Mouse (Mus musculus) stomach, embryonic 14.5 days (tissue): ENCODE results near the gene Tldc2. TPM values are rescaled to one million over a fixed set of nuclear protein-coding genes. Genes with fewer than 3 reads are reported as not detected.
A peak's percentile ranks its signal among the peaks of the same experiment; 100 is the strongest.

Source experiments
- ATAC-seq: fragments of 200-750 bp; cut with Nextera tagmentation; 2 replicates; pipeline ENCODE4 v1.8.0; 2017; ENCODE audit warnings: low read depth, moderate TSS enrichment; ENCODE audit not compliant: insufficient number of reproducible peaks, insufficient read depth, low FRiP score
- H3K27ac ChIP-seq: fragments of 300-500 bp; sonication (generic); 2 replicates; pipeline ENCODE4 v1.5.1; 2014; ENCODE audit warnings: mild to moderate bottlenecking, low read length, moderate library complexity, mixed read lengths
- H3K27me3 ChIP-seq: fragments of 300-500 bp; sonication (generic); 2 replicates; pipeline ENCODE4 v1.6.1; 2014; ENCODE audit warnings: low read length, control low read depth, mixed read lengths; ENCODE audit not compliant: control insufficient read depth, insufficient read depth
- H3K36me3 ChIP-seq: fragments of 300-500 bp; sonication (generic); 2 replicates; pipeline ENCODE4 v1.6.1; 2014; ENCODE audit warnings: mild to moderate bottlenecking, control low read depth, low read length, moderate library complexity, mixed read lengths; ENCODE audit not compliant: control insufficient read depth, insufficient read depth
- H3K4me1 ChIP-seq: fragments of 300-500 bp; sonication (generic); 2 replicates; pipeline ENCODE4 v1.6.1; 2014; ENCODE audit warnings: low read length, control low read depth, mixed read lengths; ENCODE audit not compliant: control insufficient read depth, insufficient read depth
- H3K4me2 ChIP-seq: fragments of 300-500 bp; sonication (generic); replicated peaks from 2 replicates; pipeline ENCODE4 v1.6.1; 2014; ENCODE audit warnings: low read depth, low read length, control low read depth
- H3K4me3 ChIP-seq: fragments of 300-500 bp; sonication (generic); 2 replicates; pipeline ENCODE4 v1.5.1; 2014; ENCODE audit warnings: low read depth, low read length, control low read depth
- H3K9ac ChIP-seq: fragments of 300-500 bp; sonication (generic); replicated peaks from 2 replicates; pipeline ENCODE4 v1.6.1; 2014; ENCODE audit warnings: low read depth, mild to moderate bottlenecking, control low read depth, low read length, moderate library complexity, mixed read lengths
- H3K9me3 ChIP-seq: fragments of 300-500 bp; sonication (generic); 2 replicates; pipeline ENCODE4 v1.6.1; 2016; ENCODE audit warnings: low read depth, low read length, control low read depth; ENCODE audit not compliant: control insufficient read depth
- WGBS: fragments of 180-500 bp; shearing (Covaris S2); extraction: QIAGEN DNeasy Blood & Tissue Kit; methylation state at CpG from one replicate; pipeline ENCODE4 v1.1.7; 2014; 5-methylcytosine and 5-hydroxymethylcytosine counted together
- polyA plus RNA-seq: library from polyadenylated mRNA; unstranded; fragments of >200 nt; fragmentation: Nextera tagmentation; extraction: Ambion mirVana; gene quantifications from 2 replicates; pipeline ENCODE4 v1.2.1, GENCODE M21; 2014

Tldc2 gene
- polyA plus RNA-seq, 1 experiment from 2014 or later: not detected

- ATAC-seq: 0 out of 2 replicates have a peak, but pooled peaks have one; percentile 38
- WGBS: 88% methylated on average over 7 of the region's 7 CpGs
- Histone ChIP-seq H3K9me3 (no peaks in the 10 kb centered on the region), H3K4me2 (no peak overlapping the region), H3K27me3 (no peaks in the 10 kb centered on the region), H3K4me1 (no peaks in the 10 kb centered on the region; the same call in 1 of the 2 replicates), H3K36me3 (no peaks in the 10 kb centered on the region), H3K9ac (no peak overlapping the region), H3K27ac (no peak overlapping the region), H3K4me3 (no peak overlapping the region)
These were observed 1.8 kb upstream of the Tldc2 start for GRCm38 (mm10) chr2:157084831-157085585.

GRCm38 (mm10) chr2:157087536-157088317 is 872 bp downstream of the Tldc2 start:
- no peaks in the 10 kb centered on the region for H3K9me3 ChIP-seq
- H3K27ac ChIP-seq: no peak overlapping the region
- WGBS: 79% methylated on average over 14 of the region's 14 CpGs
- no peak overlapping the region for H3K9ac ChIP-seq
- no peak overlapping the region for H3K4me3 ChIP-seq
- ATAC-seq: no peak
- peaks cover 3% of the 10 kb centered on the region; the same call in 1 of the 2 replicates for H3K4me1 ChIP-seq
- H3K27me3 ChIP-seq: no peaks in the 10 kb centered on the region
- no peaks in the 10 kb centered on the region for H3K36me3 ChIP-seq
- no peak overlapping the region for H3K4me2 ChIP-seq

- 38% methylated on average over 8 of the region's 8 CpGs for WGBS
- Histone ChIP-seq H3K36me3 (no peaks in the 10 kb centered on the region), H3K27ac (no peak overlapping the region), H3K9me3 (no peaks in the 10 kb centered on the region), H3K4me3 (no peak overlapping the region), H3K4me1 (peaks cover 3% of the 10 kb centered on the region; the same call in 1 of the 2 replicates), H3K4me2 (no peak overlapping the region), H3K27me3 (no peaks in the 10 kb centered on the region), H3K9ac (no peak overlapping the region)
- ATAC-seq: 0 out of 2 replicates have a peak, but pooled peaks have one; percentile 23
These were observed 5.2 kb downstream of the Tldc2 start for GRCm38 (mm10) chr2:157092024-157092423.

- WGBS: 68% methylated on average over 9 of the region's 9 CpGs
- no peak for ATAC-seq
- peaks cover 4% of the 10 kb centered on the region for H3K36me3 ChIP-seq
- H3K9me3 ChIP-seq: no peaks in the 10 kb centered on the region
- no peak overlapping the region for H3K27ac ChIP-seq
- H3K4me3 ChIP-seq: no peak overlapping the region
- no peaks in the 10 kb centered on the region for H3K27me3 ChIP-seq
- no peak overlapping the region for H3K4me2 ChIP-seq
- peaks cover 3% of the 10 kb centered on the region; the same call in 1 of the 2 replicates for H3K4me1 ChIP-seq
- no peak overlapping the region for H3K9ac ChIP-seq
These were observed 8.3 kb downstream of the Tldc2 start for GRCm38 (mm10) chr2:157095005-157095755.

- Histone ChIP-seq H3K4me3 (no peak overlapping the region), H3K36me3 (peaks cover 21% of the 10 kb centered on the region), H3K9ac (no peak overlapping the region), H3K4me2 (no peak overlapping the region), H3K9me3 (no peaks in the 10 kb centered on the region), H3K4me1 (no peaks in the 10 kb centered on the region), H3K27me3 (no peaks in the 10 kb centered on the region), H3K27ac (no peak overlapping the region)
- WGBS: 62% methylated on average over 12 of the region's 12 CpGs
- no peak for ATAC-seq
These were observed 12.9 kb downstream of the Tldc2 start for GRCm38 (mm10) chr2:157099532-157100318.

GRCm38 (mm10) chr2:157100319-157100605 is 13.4 kb downstream of the Tldc2 start:
- H3K4me1 ChIP-seq: no peaks in the 10 kb centered on the region
- H3K9ac ChIP-seq: no peak overlapping the region
- H3K27ac ChIP-seq: no peak overlapping the region
- no peak overlapping the region for H3K4me3 ChIP-seq
- no peak overlapping the region for H3K4me2 ChIP-seq
- ATAC-seq: no peak
- H3K36me3 ChIP-seq: peaks cover 25% of the 10 kb centered on the region
- 80% methylated on average over 12 of the region's 12 CpGs for WGBS
- no peaks in the 10 kb centered on the region for H3K9me3 ChIP-seq
- no peaks in the 10 kb centered on the region for H3K27me3 ChIP-seq

GRCm38 (mm10) chr2:157101650-157102049 is 14.8 kb downstream of the Tldc2 start:
- Histone ChIP-seq H3K27ac (no peak overlapping the region), H3K4me2 (no peak overlapping the region), H3K27me3 (no peaks in the 10 kb centered on the region), H3K9me3 (no peaks in the 10 kb centered on the region), H3K9ac (no peak overlapping the region), H3K36me3 (peaks cover 25% of the 10 kb centered on the region), H3K4me3 (no peak overlapping the region), H3K4me1 (no peaks in the 10 kb centered on the region)
- 92% methylated on average over 9 of the region's 9 CpGs for WGBS
- ATAC-seq: no peak

GRCm38 (mm10) chr2:157102256-157102655 is 15.4 kb downstream of the Tldc2 start:
- ATAC-seq: no peak
- WGBS: 60% methylated on average over 2 of the region's 2 CpGs
- H3K27me3 ChIP-seq: no peaks in the 10 kb centered on the region

More at GRCm38 (mm10) chr2:157102256-157102655, 15.4 kb downstream of the Tldc2 start:
- Histone ChIP-seq H3K27ac (no peak overlapping the region), H3K4me1 (no peaks in the 10 kb centered on the region), H3K9ac (no peak overlapping the region), H3K9me3 (no peaks in the 10 kb centered on the region), H3K36me3 (peaks cover 25% of the 10 kb centered on the region), H3K4me3 (no peak overlapping the region), H3K4me2 (no peak overlapping the region)
